ENCODE assay signal across 27 mouse cellular contexts in the genomic region with DNA sequence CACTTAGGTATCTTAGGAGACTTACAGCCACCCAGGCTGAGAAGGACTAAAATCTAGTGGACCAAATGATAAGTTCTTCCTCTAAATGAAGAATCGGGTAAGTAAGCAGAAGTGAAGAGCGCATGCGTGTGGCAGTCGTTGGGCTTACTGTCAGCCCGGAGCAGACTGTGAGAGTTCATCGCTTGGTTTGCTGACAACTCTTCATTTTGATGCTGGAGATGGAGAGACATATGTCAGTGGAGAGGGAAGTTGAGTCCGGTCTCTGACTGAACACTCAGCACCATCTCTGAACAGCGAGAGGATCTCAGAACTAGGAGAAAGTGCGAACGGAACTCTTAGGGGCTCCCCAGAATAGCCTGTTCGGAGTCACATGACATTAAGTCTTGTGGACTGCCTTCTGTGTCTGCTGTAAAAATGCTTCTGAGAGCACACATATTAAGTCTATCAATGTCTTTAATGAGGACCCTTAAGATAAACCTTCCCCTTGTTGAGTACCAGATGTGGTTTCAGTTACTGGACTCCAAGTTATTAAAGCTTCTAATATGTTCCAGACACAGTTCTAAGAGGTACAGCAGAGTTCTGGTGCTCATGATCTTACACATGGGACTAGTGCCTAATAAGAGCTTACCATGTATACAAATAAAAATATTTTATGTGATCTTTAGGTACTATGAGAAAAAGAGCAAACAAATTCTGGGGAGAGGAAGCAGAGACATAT.
DNase-seq lines count a peak whose midpoint lies in the region; ATAC-seq lines count a peak whose summit lies in the region.
"Had no signal": no experiment of that assay in that cellular context is flagged by ENCODE, and none has a peak within 500 bp of the region (broad histone marks: within the 10 kb centered on the region; RNA-seq: fewer than 3 reads in every experiment).

No protein-coding gene starts in this region.

- no peaks in the 10 kb centered on the region for H3K9me3 ChIP-seq in liver, embryonic 16.5 days (replicated peaks; ENCODE audit: control insufficient read depth, low read length)
- H3K9me3 ChIP-seq in liver, embryonic 11.5 days (ENCODE audit: control insufficient read depth, low read length), result no peaks in the 10 kb centered on the region
- H3K9me3 ChIP-seq: embryonic facial prominence, embryonic 13.5 days; forebrain, embryonic 13.5 days; hindbrain, embryonic 13.5 days; megakaryocyte, embryonic 14.5 days; midbrain, embryonic 13.5 days; neural tube, embryonic 12.5 days had no signal

- no peaks in the 10 kb centered on the region for H3K36me3 ChIP-seq in liver, embryonic 16.5 days (ENCODE audit: control insufficient read depth, insufficient read depth)
- no peaks in the 10 kb centered on the region for H3K36me3 ChIP-seq in liver, embryonic 11.5 days (ENCODE audit: control insufficient read depth, insufficient read depth, low read length)
- H3K36me3 ChIP-seq in splenic B cell, adult 2 months (ENCODE audit: control insufficient read depth, insufficient read depth, low read length, poor library complexity, severe bottlenecking), result no peaks in the 10 kb centered on the region
- H3K36me3 ChIP-seq: embryonic facial prominence, embryonic 13.5 days; hindbrain, embryonic 13.5 days; midbrain, embryonic 13.5 days; neural tube, embryonic 12.5 days had no signal

- WGBS in liver, embryonic 16.5 days (ENCODE audit: insufficient replicate concordance), result 68% methylated on average over 11 of the region's 11 CpGs
- WGBS in liver, embryonic 11.5 days, result 81% methylated on average over 11 of the region's 11 CpGs

- H3K4me2 ChIP-seq in liver, embryonic 16.5 days (ENCODE audit: low read depth, low read length), result no peak overlapping the region
- no peak overlapping the region for H3K4me2 ChIP-seq in liver, embryonic 11.5 days
- H3K4me2 ChIP-seq: embryonic facial prominence, embryonic 13.5 days; forebrain, embryonic 13.5 days; hindbrain, embryonic 13.5 days; midbrain, embryonic 13.5 days; neural tube, embryonic 12.5 days had no signal

- intact Hi-C loops in heart, postnatal 14 days (cut with DNase I), result no loop called here

- peaks cover 10% of the 10 kb centered on the region for H3K4me1 ChIP-seq in liver, embryonic 16.5 days (ENCODE audit: control insufficient read depth, low read depth, low read length)
- peaks cover 8% of the 10 kb centered on the region for H3K4me1 ChIP-seq in liver, embryonic 11.5 days (replicated peaks; ENCODE audit: control insufficient read depth, insufficient read depth, low read length)
- H3K4me1 ChIP-seq: embryonic facial prominence, embryonic 13.5 days; forebrain, embryonic 13.5 days; hindbrain, embryonic 13.5 days; midbrain, embryonic 13.5 days; neural tube, embryonic 12.5 days had no signal

- no peak overlapping the region for H3K9ac ChIP-seq in liver, embryonic 16.5 days (ENCODE audit: low read depth, low read length)
- H3K9ac ChIP-seq in liver, embryonic 11.5 days (ENCODE audit: low read depth, low read length), result no peak overlapping the region
- H3K9ac ChIP-seq: embryonic facial prominence, embryonic 13.5 days; forebrain, embryonic 13.5 days; hindbrain, embryonic 13.5 days; midbrain, embryonic 13.5 days; neural tube, embryonic 12.5 days had no signal

- H3K27ac ChIP-seq in liver, embryonic 16.5 days (ENCODE audit: low read length), result 0 out of 2 replicates have a peak overlapping the region, but pooled peaks have one; percentile 32
- H3K27ac ChIP-seq in liver, embryonic 11.5 days (ENCODE audit: low read depth, low read length), result no peak overlapping the region
- H3K27ac ChIP-seq: embryonic facial prominence, embryonic 13.5 days; forebrain, embryonic 13.5 days; hindbrain, embryonic 13.5 days; midbrain, embryonic 13.5 days; neural tube, embryonic 12.5 days; stomach, postnatal 0 days had no signal

- DNase-seq in heart, adult 11 months, result peak; percentile 96
- no peak for DNase-seq in heart, postnatal 14 days
- no peak for DNase-seq in liver, embryonic 11.5 days (ENCODE audit: low spot score)
- DNase-seq in splenic B cell, adult 2 months (ENCODE audit: low read depth, low spot score), result peak; percentile 7
- no peak for DNase-seq in cerebellum, postnatal 14 days
- DNase-seq in right cerebral cortex, postnatal 36 days (ENCODE audit: low spot score in 2 of 2), result no peak
- DNase-seq: adrenal gland, postnatal 14 days; cerebellum, adult 11 months; cerebellum, adult 9-11 months; gastrocnemius, postnatal 10 days; heart, postnatal 36 days; kidney, adult 11 months; left cerebral cortex, postnatal 4 days; lung, adult 18-20 months; lung, postnatal 14 days; retina, postnatal 1 day; right cerebral cortex, postnatal 25 days had no signal

- H3K4me3 ChIP-seq in liver, embryonic 16.5 days (ENCODE audit: low read depth, low read length), result no peak overlapping the region
- H3K4me3 ChIP-seq in liver, embryonic 11.5 days (ENCODE audit: low read depth, low read length), result no peak overlapping the region
- H3K4me3 ChIP-seq: embryonic facial prominence, embryonic 13.5 days; erythroblast, embryonic 14.5 days; forebrain, embryonic 13.5 days; hindbrain, embryonic 13.5 days; megakaryocyte, embryonic 14.5 days; midbrain, embryonic 13.5 days; neural tube, embryonic 12.5 days had no signal

- peak; percentile 25; the same call in 1 of the 2 replicates for ATAC-seq in liver, embryonic 16.5 days (ENCODE audit: low read depth)
- ATAC-seq in liver, embryonic 11.5 days (replicated peaks; ENCODE audit: low FRiP score), result no peak
- ATAC-seq in common myeloid progenitor, adult 5-6 weeks (replicated peaks; ENCODE audit: low read depth, poor library complexity, severe bottlenecking), result peak; percentile 29
- ATAC-seq: forebrain, embryonic 13.5 days; midbrain, embryonic 13.5 days had no signal

- no peaks in the 10 kb centered on the region for H3K27me3 ChIP-seq in liver, embryonic 16.5 days (ENCODE audit: control insufficient read depth, insufficient read depth, low read depth, low read length)
- no peaks in the 10 kb centered on the region for H3K27me3 ChIP-seq in liver, embryonic 11.5 days (replicated peaks; ENCODE audit: control insufficient read depth, insufficient read depth, low read length)
- no peaks in the 10 kb centered on the region for H3K27me3 ChIP-seq in splenic B cell, adult 2 months (ENCODE audit: control insufficient read depth, insufficient read depth, low read length, poor library complexity, severe bottlenecking)
- H3K27me3 ChIP-seq: embryonic facial prominence, embryonic 13.5 days; forebrain, embryonic 13.5 days; hindbrain, embryonic 13.5 days; midbrain, embryonic 13.5 days; neural tube, embryonic 12.5 days had no signal

Comparison
In these comparisons a context has a peak if more than half of its experiments do, and no peak if none do; other contexts are left out.
1. DNase-seq: peak in heart, adult 11 months (single experiment) and splenic B cell, adult 2 months (single experiment); none in heart, postnatal 14 days (0 of 2), liver, embryonic 11.5 days (single experiment), cerebellum, postnatal 14 days (0 of 2) and right cerebral cortex, postnatal 36 days (0 of 2).